Mouse (Mus musculus) neural tube, embryonic 15.5 days (tissue): Measurements from ENCODE around the gene Calm1. TPM values are rescaled to one million over a fixed set of nuclear protein-coding genes. Genes with fewer than 3 reads are reported as not detected.

Experiments
- ATAC-seq: fragments of 200-750 bp; cut with Nextera tagmentation; 2 replicates; pipeline ENCODE4 v1.8.0; 2017; ENCODE audit warnings: mild to moderate bottlenecking, moderate TSS enrichment, moderate library complexity; ENCODE audit not compliant: low FRiP score
- H3K27ac ChIP-seq: fragments of 300-500 bp; sonication (generic); replicated peaks from 2 replicates; pipeline ENCODE4 v1.5.1; 2015; ENCODE audit warnings: mild to moderate bottlenecking, inconsistent platforms
- H3K27me3 ChIP-seq: fragments of 300-500 bp; sonication (generic); replicated peaks from 2 replicates; pipeline ENCODE4 v1.6.1; 2015; ENCODE audit warnings: inconsistent platforms
- H3K36me3 ChIP-seq: fragments of 300-500 bp; sonication (generic); 2 replicates; pipeline ENCODE4 v1.6.1; 2015; ENCODE audit warnings: inconsistent platforms
- H3K4me1 ChIP-seq: fragments of 300-500 bp; sonication (generic); 2 replicates; pipeline ENCODE4 v1.6.1; 2015; ENCODE audit warnings: inconsistent platforms
- H3K4me2 ChIP-seq: fragments of 300-500 bp; sonication (generic); 2 replicates; pipeline ENCODE4 v1.6.1; 2015; ENCODE audit warnings: inconsistent platforms, mild to moderate bottlenecking, moderate library complexity
- H3K4me3 ChIP-seq: fragments of 300-500 bp; sonication (generic); replicated peaks from 2 replicates; pipeline ENCODE4 v1.5.1; 2015; ENCODE audit warnings: mild to moderate bottlenecking, inconsistent platforms
- H3K9ac ChIP-seq: fragments of 300-500 bp; sonication (generic); replicated peaks from 2 replicates; pipeline ENCODE4 v1.6.1; 2015; ENCODE audit warnings: mild to moderate bottlenecking, inconsistent platforms
- H3K9me3 ChIP-seq: fragments of 300-500 bp; sonication (generic); replicated peaks from 2 replicates; pipeline ENCODE4 v1.6.1; 2016; ENCODE audit warnings: inconsistent platforms
- WGBS: fragments of 180-500 bp; shearing (Covaris S2); methylation state at CpG from one replicate; pipeline ENCODE4 v1.1.7; 2015; ENCODE audit warnings: mixed read lengths; 5-methylcytosine and 5-hydroxymethylcytosine counted together
- polyA plus RNA-seq: library from polyadenylated mRNA; unstranded; fragments of >200 nt; fragmentation: Nextera tagmentation; extraction: Ambion mirVana; gene quantifications from 2 replicates; pipeline ENCODE4 v1.2.1, GENCODE M21; 2015

Gene Calm1
- polyA plus RNA-seq, 1 experiment from 2014 or later: 3,020 TPM

DNA sequence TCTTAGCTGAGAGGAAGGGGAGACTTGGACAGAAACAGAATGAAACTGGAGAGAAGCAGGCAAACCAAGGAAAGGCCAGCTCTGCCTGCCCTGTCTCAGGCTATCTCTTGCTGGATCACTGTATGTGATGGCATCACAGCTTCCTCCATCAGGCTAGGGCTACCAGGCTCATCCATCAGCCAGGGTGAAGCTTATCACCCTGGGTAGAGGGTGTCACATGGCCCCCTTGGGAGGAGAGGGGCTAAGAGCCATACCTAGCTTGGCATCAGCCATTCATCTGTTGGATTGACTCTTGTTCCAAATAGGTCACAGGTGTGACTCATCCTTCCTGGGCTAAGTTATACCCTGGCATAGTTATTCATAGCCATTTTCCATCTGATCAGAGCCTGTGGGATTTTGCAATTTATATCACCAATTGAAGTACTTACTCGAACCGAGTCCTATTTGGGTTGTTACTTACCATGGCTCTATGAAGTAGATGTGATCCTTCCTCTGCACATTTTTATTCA lies 56.3 kb downstream of the Calm1 start:
- WGBS: 93% methylated on average over 2 of the region's 2 CpGs
- Histone ChIP-seq H3K27ac (no peak overlapping the region), H3K9me3 (no peaks in the 10 kb centered on the region), H3K9ac (no peak overlapping the region), H3K4me2 (no peak overlapping the region), H3K27me3 (no peaks in the 10 kb centered on the region), H3K4me1 (peaks cover 4% of the 10 kb centered on the region), H3K36me3 (no peaks in the 10 kb centered on the region), H3K4me3 (no peak overlapping the region)
- no peak for ATAC-seq

DNA sequence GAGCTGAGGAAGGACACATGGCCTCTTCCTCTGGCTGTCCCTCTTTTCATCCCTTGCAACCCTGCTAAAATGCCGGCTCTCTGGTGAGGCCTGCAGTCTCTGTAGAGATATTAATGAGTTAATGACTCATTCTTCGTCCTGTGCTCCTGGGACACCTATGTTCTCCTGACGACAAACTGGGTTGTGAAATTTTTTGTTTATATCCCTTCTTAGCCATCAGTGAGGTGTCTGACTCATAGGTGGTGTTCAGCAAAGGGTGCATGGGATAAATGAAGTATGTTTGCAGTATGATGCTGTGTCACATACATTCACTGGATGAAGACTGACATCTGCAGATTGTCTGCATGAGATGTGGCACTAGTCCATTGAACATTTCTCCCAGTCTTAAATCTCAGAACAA lies 58.5 kb downstream of the Calm1 start:
- H3K4me2 ChIP-seq: no peak overlapping the region
- WGBS: 65% methylated on average over 3 of the region's 3 CpGs
- no peaks in the 10 kb centered on the region for H3K4me1 ChIP-seq
- no peaks in the 10 kb centered on the region for H3K36me3 ChIP-seq
- H3K4me3 ChIP-seq: no peak overlapping the region
- H3K9ac ChIP-seq: no peak overlapping the region
- no peaks in the 10 kb centered on the region for H3K27me3 ChIP-seq
- ATAC-seq: no peak
- no peak overlapping the region for H3K27ac ChIP-seq
- no peaks in the 10 kb centered on the region for H3K9me3 ChIP-seq

Other genes starting within 250 kb of the Calm1 start
- 0.83 and 1.1 TPM in 2 replicates for gene Kcnk13, start 234.9 kb upstream of the Calm1 start, polyA plus RNA-seq
- gene Psmc1, start 89.3 kb upstream of the Calm1 start, polyA plus RNA-seq: 280 and 292 TPM in 2 replicates
- 10.4 and 11.8 TPM in 2 replicates for gene Nrde2, start 39.8 kb upstream of the Calm1 start, polyA plus RNA-seq